Mouse (Mus musculus) heart, embryonic 10.5 days (tissue): Measurements from ENCODE around the gene Asap3. TPM values are rescaled to one million over a fixed set of nuclear protein-coding genes. Genes with fewer than 3 reads are reported as not detected.
A peak's percentile ranks its signal among the peaks of the same experiment; 100 is the strongest.

ENCODE experiments used
- DNase-seq: peaks from one replicate; pipeline ENCODE4 v3.0.0-alpha.2; 2017; ENCODE audit warnings: low spot score
- H3K27ac ChIP-seq: fragments of 300-500 bp; sonication (generic); 2 replicates; pipeline ENCODE4 v1.5.1; 2016; ENCODE audit warnings: mild to moderate bottlenecking
- H3K27me3 ChIP-seq: fragments of 300-500 bp; sonication (generic); 2 replicates; pipeline ENCODE4 v1.6.1; 2016; ENCODE audit warnings: mild to moderate bottlenecking; ENCODE audit not compliant: poor library complexity, insufficient read depth, severe bottlenecking
- H3K36me3 ChIP-seq: fragments of 300-500 bp; sonication (generic); 2 replicates; pipeline ENCODE4 v1.6.1; 2016; ENCODE audit warnings: mild to moderate bottlenecking, moderate library complexity
- H3K4me1 ChIP-seq: fragments of 300-500 bp; sonication (generic); 2 replicates; pipeline ENCODE4 v1.6.1; 2016; ENCODE audit warnings: mild to moderate bottlenecking
- H3K4me3 ChIP-seq: fragments of 300-500 bp; sonication (generic); 2 replicates; pipeline ENCODE4 v1.5.1; 2016; ENCODE audit warnings: mild to moderate bottlenecking, moderate library complexity
- H3K9me3 ChIP-seq: fragments of 300-500 bp; sonication (generic); 2 replicates; pipeline ENCODE4 v1.6.1; 2016; ENCODE audit warnings: mild to moderate bottlenecking, moderate library complexity
- WGBS: fragments of 180-500 bp; shearing (Covaris S2); methylation state at CpG from one replicate; pipeline ENCODE4 v1.1.7; 2016; 5-methylcytosine and 5-hydroxymethylcytosine counted together
- polyA plus RNA-seq: library from polyadenylated mRNA; unstranded; fragments of >200 nt; fragmentation: Nextera tagmentation; extraction: Ambion mirVana; gene quantifications from 2 replicates; pipeline ENCODE4 v1.2.1, GENCODE M21; 2016

Gene Asap3
- polyA plus RNA-seq, 1 experiment from 2014 or later: 3.7 TPM

GRCm38 (mm10) chr4:136248464-136249331 is 42.5 kb downstream of the Asap3 start:
- H3K4me1 ChIP-seq: peaks cover 58% of the 10 kb centered on the region
- H3K27me3 ChIP-seq: peaks cover 71% of the 10 kb centered on the region
- no peaks in the 10 kb centered on the region for H3K9me3 ChIP-seq
- peak overlapping the region; percentile 86 for H3K27ac ChIP-seq
- peak overlapping the region; percentile 74 for H3K4me3 ChIP-seq
- peak; percentile 75 for DNase-seq
- WGBS: under 1% methylated on average over 37 of the region's 37 CpGs
- H3K36me3 ChIP-seq: no peaks in the 10 kb centered on the region

GRCm38 (mm10) chr4:136249332-136249647 is 43.1 kb downstream of the Asap3 start:
- Histone ChIP-seq H3K27ac (0 out of 2 replicates have a peak overlapping the region, but pooled peaks have one; percentile 7), H3K27me3 (peaks cover 68% of the 10 kb centered on the region), H3K36me3 (0 out of 2 replicates have a peak, but pooled peaks cover under 1% of the 10 kb centered on the region), H3K9me3 (no peaks in the 10 kb centered on the region), H3K4me3 (peak overlapping the region; percentile 74), H3K4me1 (peaks cover 55% of the 10 kb centered on the region)
- no peak for DNase-seq
- 8% methylated on average over 11 of the region's 11 CpGs for WGBS

- 36% methylated on average over 9 of the region's 9 CpGs for WGBS
- Histone ChIP-seq H3K4me1 (peaks cover 50% of the 10 kb centered on the region), H3K27ac (no peak overlapping the region), H3K9me3 (no peaks in the 10 kb centered on the region), H3K36me3 (peaks cover 5% of the 10 kb centered on the region; the same call in 1 of the 2 replicates), H3K4me3 (peak overlapping the region; percentile 74; the same call in 1 of the 2 replicates), H3K27me3 (peaks cover 64% of the 10 kb centered on the region)
- no peak for DNase-seq
Observed at GRCm38 (mm10) chr4:136249780-136250179, 43.6 kb downstream of the Asap3 start.

GRCm38 (mm10) chr4:136255919-136256318 is 49.8 kb downstream of the Asap3 start:
- Histone ChIP-seq H3K27ac (no peak overlapping the region), H3K27me3 (peaks cover 11% of the 10 kb centered on the region; the same call in 1 of the 2 replicates), H3K9me3 (no peaks in the 10 kb centered on the region), H3K4me3 (no peak overlapping the region), H3K4me1 (peaks cover 13% of the 10 kb centered on the region), H3K36me3 (peaks cover 12% of the 10 kb centered on the region; the same call in 1 of the 2 replicates)
- DNase-seq: no peak
- WGBS: 39% methylated on average over 6 of the region's 6 CpGs

DNA sequence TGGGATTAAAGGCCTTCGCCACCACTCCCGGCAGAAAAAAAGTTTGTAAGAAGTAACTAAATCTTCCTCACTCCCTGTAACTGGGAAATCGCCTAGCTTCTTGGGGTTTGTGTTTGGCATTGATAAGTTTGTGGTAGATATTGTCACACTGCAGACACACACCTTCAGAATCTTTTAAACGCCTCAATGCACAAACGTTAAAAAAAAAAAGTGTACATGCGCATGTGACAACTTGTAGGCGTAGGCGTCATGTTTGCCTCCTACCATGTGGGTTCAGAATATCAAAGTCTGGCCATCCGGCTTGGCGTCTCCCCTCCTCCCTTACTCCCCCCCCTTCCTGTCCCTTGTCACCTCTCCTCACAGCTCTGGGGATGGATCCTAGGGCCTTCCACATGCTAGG is 50.5 kb downstream of the Asap3 start:
- H3K4me3 ChIP-seq: no peak overlapping the region
- H3K27me3 ChIP-seq: peaks cover 11% of the 10 kb centered on the region; the same call in 1 of the 2 replicates
- WGBS: 62% methylated on average over 10 of the region's 10 CpGs
- no peak overlapping the region for H3K27ac ChIP-seq
- H3K9me3 ChIP-seq: no peaks in the 10 kb centered on the region
- DNase-seq: no peak
- peaks cover 19% of the 10 kb centered on the region for H3K4me1 ChIP-seq
- H3K36me3 ChIP-seq: peaks cover 12% of the 10 kb centered on the region; the same call in 1 of the 2 replicates

GRCm38 (mm10) chr4:136259916-136260315 is 53.8 kb downstream of the Asap3 start:
- WGBS: 65% methylated on average over 3 of the region's 3 CpGs
- no peak overlapping the region for H3K4me3 ChIP-seq
- H3K27ac ChIP-seq: no peak overlapping the region
- no peak for DNase-seq
- no peaks in the 10 kb centered on the region for H3K9me3 ChIP-seq
- H3K27me3 ChIP-seq: peaks cover 11% of the 10 kb centered on the region; the same call in 1 of the 2 replicates
- peaks cover 33% of the 10 kb centered on the region for H3K4me1 ChIP-seq
- peaks cover 14% of the 10 kb centered on the region; the same call in 1 of the 2 replicates for H3K36me3 ChIP-seq

- H3K36me3 ChIP-seq: peaks cover 11% of the 10 kb centered on the region; the same call in 1 of the 2 replicates
- no peaks in the 10 kb centered on the region for H3K9me3 ChIP-seq
- 40% methylated on average over 10 of the region's 10 CpGs for WGBS
- DNase-seq: peak; percentile 88
- peaks cover 36% of the 10 kb centered on the region for H3K4me1 ChIP-seq
- H3K4me3 ChIP-seq: no peak overlapping the region
- H3K27ac ChIP-seq: peak overlapping the region; percentile 69
- peaks cover 14% of the 10 kb centered on the region; the same call in 1 of the 2 replicates for H3K27me3 ChIP-seq
Observed at GRCm38 (mm10) chr4:136260491-136261180, 54.5 kb downstream of the Asap3 start.

- Histone ChIP-seq H3K27ac (0 out of 2 replicates have a peak overlapping the region, but pooled peaks have one; percentile 47), H3K9me3 (no peaks in the 10 kb centered on the region), H3K4me3 (no peak overlapping the region), H3K36me3 (peaks cover 11% of the 10 kb centered on the region; the same call in 1 of the 2 replicates), H3K27me3 (peaks cover 14% of the 10 kb centered on the region; the same call in 1 of the 2 replicates), H3K4me1 (peaks cover 35% of the 10 kb centered on the region)
- no peak for DNase-seq
- WGBS: 65% methylated on average over 10 of the region's 10 CpGs
Observed at GRCm38 (mm10) chr4:136261912-136262311, 55.7 kb downstream of the Asap3 start.

DNA sequence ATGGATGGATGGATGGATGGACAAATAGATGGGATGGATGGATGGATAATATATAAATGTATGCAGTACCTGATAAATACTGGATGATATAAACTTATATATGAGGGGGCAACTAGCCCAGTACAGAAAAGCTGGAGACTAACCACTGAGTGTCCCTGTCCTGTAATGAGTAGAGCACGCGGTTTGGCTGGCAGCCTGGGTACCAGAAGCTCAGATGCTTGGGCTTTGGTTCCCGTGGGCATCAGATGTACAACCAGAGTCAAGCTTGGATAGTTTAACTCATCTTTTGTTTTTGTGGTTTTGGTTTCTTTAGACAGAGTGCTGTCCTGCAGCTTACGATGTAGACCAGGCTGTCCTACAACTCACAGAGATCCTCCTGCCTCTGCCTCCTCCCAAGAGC is 57.4 kb downstream of the Asap3 start:
- no peak overlapping the region for H3K4me3 ChIP-seq
- H3K4me1 ChIP-seq: peaks cover 34% of the 10 kb centered on the region
- H3K9me3 ChIP-seq: no peaks in the 10 kb centered on the region
- DNase-seq: no peak
- peaks cover 8% of the 10 kb centered on the region; the same call in 1 of the 2 replicates for H3K27me3 ChIP-seq
- H3K36me3 ChIP-seq: peaks cover 7% of the 10 kb centered on the region; the same call in 1 of the 2 replicates
- 89% methylated on average over 4 of the region's 4 CpGs for WGBS
- no peak overlapping the region for H3K27ac ChIP-seq

DNA sequence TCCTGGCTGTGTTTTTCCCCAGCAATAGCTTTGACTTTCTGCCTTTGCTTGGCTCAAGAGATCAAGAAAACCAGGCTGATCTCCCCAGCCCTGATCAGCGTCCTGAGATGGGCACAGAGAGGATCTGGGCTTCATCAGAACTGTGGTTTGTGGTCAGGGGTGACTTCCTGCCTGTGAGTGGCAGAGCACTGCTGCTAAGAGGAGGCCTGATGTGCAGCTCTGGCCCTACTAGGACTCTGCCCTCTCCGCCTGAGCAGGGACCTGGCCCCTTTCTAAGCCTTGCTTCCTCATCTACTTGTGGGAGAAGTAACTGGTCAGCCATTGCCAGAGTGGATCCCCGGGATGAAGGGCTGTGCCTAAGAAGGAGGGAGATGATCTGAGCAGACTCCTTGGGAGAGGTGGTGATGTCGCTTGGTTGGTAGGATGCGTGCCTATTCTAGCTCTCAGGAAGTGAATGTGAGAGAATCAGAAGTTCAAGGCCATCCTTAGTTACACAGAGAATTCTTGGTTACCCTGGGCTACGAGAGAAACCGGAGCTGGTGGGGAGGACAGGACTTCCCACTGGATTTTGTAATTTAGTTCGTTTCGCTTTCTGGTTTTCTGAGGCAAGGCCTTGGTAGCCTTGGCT is 60.7 kb downstream of the Asap3 start:
- Histone ChIP-seq H3K9me3 (no peaks in the 10 kb centered on the region), H3K27ac (peak overlapping the region; percentile 47; the same call in 1 of the 2 replicates), H3K36me3 (peaks cover 7% of the 10 kb centered on the region; the same call in 1 of the 2 replicates), H3K4me3 (no peak overlapping the region), H3K27me3 (peaks cover 8% of the 10 kb centered on the region; the same call in 1 of the 2 replicates), H3K4me1 (peaks cover 15% of the 10 kb centered on the region)
- 71% methylated on average over 9 of the region's 9 CpGs for WGBS
- no peak for DNase-seq

- H3K9me3 ChIP-seq: peaks cover 12% of the 10 kb centered on the region
- H3K27me3 ChIP-seq: peaks cover 8% of the 10 kb centered on the region; the same call in 1 of the 2 replicates
- peaks cover 10% of the 10 kb centered on the region for H3K4me1 ChIP-seq
- no peak for DNase-seq
- H3K27ac ChIP-seq: no peak overlapping the region
- H3K4me3 ChIP-seq: no peak overlapping the region
- H3K36me3 ChIP-seq: peaks cover 25% of the 10 kb centered on the region
- 93% methylated on average over 1 of the region's 1 CpGs for WGBS
Observed at GRCm38 (mm10) chr4:136268912-136269311, 62.7 kb downstream of the Asap3 start.

DNA sequence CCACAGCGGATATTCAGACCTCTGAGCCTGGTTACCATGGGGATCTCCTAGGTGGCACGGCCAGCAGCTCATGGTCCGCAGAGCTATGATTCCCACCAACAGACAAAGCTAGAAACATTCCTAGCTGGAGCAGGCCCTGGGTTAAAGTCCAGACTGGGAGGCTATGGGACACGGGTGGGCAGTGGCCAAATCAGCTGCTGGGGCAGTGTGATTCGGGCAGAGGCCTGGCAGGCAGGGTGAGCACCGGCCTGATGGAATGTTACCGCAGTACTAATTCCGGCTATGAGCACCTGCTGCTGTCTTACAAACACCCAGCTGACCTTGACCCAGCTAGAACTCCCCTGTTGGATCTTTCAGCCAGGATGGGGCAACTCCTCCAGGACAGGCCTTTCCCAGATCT is 64.5 kb downstream of the Asap3 start:
- WGBS: 82% methylated on average over 8 of the region's 8 CpGs
- no peak for DNase-seq
- peaks cover 32% of the 10 kb centered on the region for H3K36me3 ChIP-seq
- H3K9me3 ChIP-seq: peaks cover 12% of the 10 kb centered on the region
- no peaks in the 10 kb centered on the region for H3K27me3 ChIP-seq
- H3K4me3 ChIP-seq: no peak overlapping the region
- no peaks in the 10 kb centered on the region; the same call in 1 of the 2 replicates for H3K4me1 ChIP-seq
- no peak overlapping the region for H3K27ac ChIP-seq
